Mouse (Mus musculus) liver, embryonic 14.5 days (tissue): ENCODE measurements around the gene Gm2115.

Experiments used
- CTCF ChIP-seq: IDR thresholded peaks from 2 replicates; pipeline ENCODE4 v1.5.1; 2016; ENCODE audit warnings: antibody characterized with exemption, low read depth, control low read depth
- EP300 ChIP-seq: IDR thresholded peaks from 2 replicates; pipeline ENCODE4 v1.6.1; 2016; ENCODE audit warnings: antibody characterized with exemption, low read depth

DNA sequence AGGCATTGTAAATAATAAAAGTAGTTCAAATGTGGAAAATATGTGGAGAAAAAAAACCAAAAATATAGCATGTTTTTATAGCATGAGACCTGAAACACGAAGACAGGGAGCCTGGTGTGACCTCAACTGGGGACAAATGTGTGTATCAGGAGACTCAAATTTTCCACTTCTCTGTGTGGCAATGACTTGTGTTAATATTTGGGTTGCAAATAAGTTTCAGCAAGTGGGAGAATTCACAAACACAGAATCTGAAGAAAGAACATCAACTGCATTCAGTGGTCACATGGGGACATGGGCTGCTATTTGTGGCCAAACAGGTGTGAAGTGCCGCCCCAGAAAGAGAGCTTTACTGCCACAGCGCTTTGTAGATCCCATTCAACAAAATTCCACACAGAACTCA lies 67.9 kb downstream of the Gm2115 start:
- no peak for TF ChIP-seq EP300
- TF ChIP-seq CTCF = no peak
